Mouse (Mus musculus) right cerebral cortex, adult 18-20 months (tissue): ENCODE results near the gene Kcnq2.

Experiments
- DNase-seq: peaks from one replicate; pipeline ENCODE4 v3.0.0; 2022; ENCODE audit warnings: mixed read lengths

Gene Kcnq2

GRCm38 (mm10) chr2:181038644-181039355, 96.3 kb downstream of the Kcnq2 start:
- DNase-seq: peak; percentile 22

- DNase-seq: no peak
Observed at GRCm38 (mm10) chr2:181036561-181036960, 98.5 kb downstream of the Kcnq2 start.

GRCm38 (mm10) chr2:181035186-181035585, 99.9 kb downstream of the Kcnq2 start:
- DNase-seq: no peak

DNA sequence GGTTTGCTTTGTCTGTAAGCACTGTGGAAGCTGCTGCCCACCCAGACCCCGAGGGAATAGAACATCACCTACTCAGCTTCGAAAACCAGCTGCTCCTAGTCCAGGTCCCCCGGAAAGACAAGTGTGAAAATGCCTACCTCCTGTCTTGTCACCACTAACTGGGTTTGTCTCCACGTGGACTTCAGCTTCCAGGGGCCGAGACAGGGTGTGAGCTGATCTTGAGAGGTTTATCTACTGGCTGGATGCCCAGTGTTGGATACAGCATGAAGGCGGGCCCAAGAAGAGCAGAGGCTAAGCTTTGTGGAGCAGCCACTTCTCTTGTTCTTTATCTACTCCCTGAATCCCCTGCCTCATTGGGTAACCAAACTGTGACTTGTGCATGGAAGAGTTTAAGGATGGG, 101.8 kb downstream of the Kcnq2 start:
- no peak for DNase-seq

DNA sequence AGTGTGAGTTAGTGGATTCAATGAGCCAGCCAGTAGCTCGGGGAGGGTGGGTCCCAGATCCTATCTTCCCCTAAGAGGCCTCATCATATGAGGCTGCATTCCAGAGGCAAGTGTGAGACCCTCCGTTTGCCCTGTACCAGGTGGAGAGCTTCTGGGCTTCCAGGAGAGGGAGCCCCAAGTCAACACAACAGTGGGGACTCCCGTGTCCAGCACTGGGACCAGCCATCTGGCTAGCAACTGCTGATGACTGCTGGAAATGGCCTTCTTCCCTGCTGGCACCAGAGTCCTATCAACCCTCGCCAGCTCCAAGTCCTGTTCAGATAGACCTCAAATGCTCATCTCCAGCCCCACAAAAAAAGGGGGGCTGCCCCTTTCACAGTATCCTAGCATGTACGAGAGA, 102.7 kb downstream of the Kcnq2 start:
- DNase-seq: no peak

- peak; percentile 33 for DNase-seq
Observed at GRCm38 (mm10) chr2:181031406-181031934, 103.6 kb downstream of the Kcnq2 start.
